Mouse (Mus musculus): ENCODE results near the gene Sacm1l.

DNA sequence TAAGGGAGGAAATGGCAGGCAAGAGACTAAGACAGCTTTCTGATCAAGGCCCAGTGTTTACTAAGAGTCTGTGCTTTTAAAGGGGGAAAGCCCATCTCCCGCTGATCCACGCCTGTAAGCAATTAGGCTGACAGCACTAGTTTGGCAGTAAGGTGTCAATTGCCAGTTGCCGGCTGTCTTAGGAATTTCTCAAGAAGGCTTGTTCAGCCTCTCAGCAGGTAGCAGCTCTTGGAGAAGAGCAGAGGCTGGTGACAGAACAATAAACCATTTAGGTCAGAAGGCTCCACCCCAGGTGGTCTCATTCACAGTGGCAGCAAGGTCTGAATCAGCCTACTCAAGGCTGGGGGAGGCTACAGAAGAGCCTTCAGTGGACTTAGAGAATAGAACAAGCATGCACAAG lies 25.0 kb downstream of the Sacm1l start:
- TF ChIP-seq CTCF (IDR thresholded peaks at IDR 0.05; ENCODE audit: low read depth, low read length) (no peak), POLR2A (IDR thresholded peaks at IDR 0.05; ENCODE audit: extremely low read depth, insufficient read depth, low read length) (no peak)

All from liver, adult 2 months (tissue).